Mouse (Mus musculus): ENCODE results near the gene Srms.

- TF ChIP-seq CTCF (conservative IDR thresholded peaks at IDR 0.05; ENCODE audit: low read length), result no peak
- no peak for TF ChIP-seq NANOG (IDR thresholded peaks at IDR 0.05; ENCODE audit: borderline replicate concordance, low read length)
Observed at GRCm38 (mm10) chr2:181160821-181161220, 52.2 kb downstream of the Srms start.

Measured in E14TG2a.4 (cell line).